Mouse (Mus musculus): ENCODE measurements around the gene Abhd10. TPM values are rescaled to one million over a fixed set of nuclear protein-coding genes. Genes with fewer than 3 reads are reported as not detected.

The Abhd10 gene
- polyA plus RNA-seq, 1 experiment from 2014 or later: 27.4 TPM

GRCm38 (mm10) chr16:45767853-45768640, 25.3 kb upstream of the Abhd10 start:
- H3K27me3 ChIP-seq (replicated peaks; ENCODE audit: control insufficient read depth, insufficient read depth, low read length): no peaks in the 10 kb centered on the region

GRCm38 (mm10) chr16:45767434-45767833, 24.7 kb upstream of the Abhd10 start:
- no peaks in the 10 kb centered on the region for H3K27me3 ChIP-seq (replicated peaks; ENCODE audit: control insufficient read depth, insufficient read depth, low read length)
- WGBS: 52% methylated on average over 4 of the region's 4 CpGs
- H3K27ac ChIP-seq (replicated peaks; ENCODE audit: low read depth, low read length): peak overlapping the region; percentile 39; the same call in 1 of the 2 replicates
- no peak overlapping the region for H3K4me2 ChIP-seq (ENCODE audit: low read depth, low read length)
- no peaks in the 10 kb centered on the region for H3K4me1 ChIP-seq (ENCODE audit: control insufficient read depth, insufficient read depth, low read length)
- ATAC-seq (ENCODE audit: low read depth) (peak; percentile 53; the same call in 1 of the 2 replicates), DNase-seq (ENCODE audit: low spot score) (peak; percentile 68)
- no peaks in the 10 kb centered on the region for H3K9me3 ChIP-seq (ENCODE audit: control insufficient read depth, low read length)
- H3K4me3 ChIP-seq (ENCODE audit: low read depth, low read length): no peak overlapping the region
- no peak overlapping the region for H3K9ac ChIP-seq (ENCODE audit: low read depth, low read length)
- peaks cover 62% of the 10 kb centered on the region for H3K36me3 ChIP-seq (ENCODE audit: control insufficient read depth, insufficient read depth, low read length)

More at GRCm38 (mm10) chr16:45767853-45768640, 25.3 kb upstream of the Abhd10 start:
- H3K4me2 ChIP-seq (ENCODE audit: low read depth, low read length): no peak overlapping the region
- no peaks in the 10 kb centered on the region for H3K9me3 ChIP-seq (ENCODE audit: control insufficient read depth, low read length)
- 67% methylated on average over 10 of the region's 10 CpGs for WGBS
- DNase-seq (ENCODE audit: low spot score): no peak
- no peaks in the 10 kb centered on the region for H3K4me1 ChIP-seq (ENCODE audit: control insufficient read depth, insufficient read depth, low read length)
- H3K36me3 ChIP-seq (ENCODE audit: control insufficient read depth, insufficient read depth, low read length): peaks cover 59% of the 10 kb centered on the region
- H3K9ac ChIP-seq (ENCODE audit: low read depth, low read length): no peak overlapping the region
- peak overlapping the region; percentile 39 for H3K27ac ChIP-seq (replicated peaks; ENCODE audit: low read depth, low read length)
- 0 out of 2 replicates have a peak, but pooled peaks have one; percentile 50 for ATAC-seq (ENCODE audit: low read depth)
- H3K4me3 ChIP-seq (ENCODE audit: low read depth, low read length): no peak overlapping the region

- Histone ChIP-seq H3K27me3 (replicated peaks; ENCODE audit: control insufficient read depth, insufficient read depth, low read length) (no peaks in the 10 kb centered on the region), H3K27ac (replicated peaks; ENCODE audit: low read depth, low read length) (no peak overlapping the region), H3K9me3 (ENCODE audit: control insufficient read depth, low read length) (no peaks in the 10 kb centered on the region), H3K4me2 (ENCODE audit: low read depth, low read length) (no peak overlapping the region), H3K4me3 (ENCODE audit: low read depth, low read length) (no peak overlapping the region), H3K36me3 (ENCODE audit: control insufficient read depth, insufficient read depth, low read length) (peaks cover 62% of the 10 kb centered on the region), H3K9ac (ENCODE audit: low read depth, low read length) (no peak overlapping the region), H3K4me1 (ENCODE audit: control insufficient read depth, insufficient read depth, low read length) (no peaks in the 10 kb centered on the region)
- DNase-seq (ENCODE audit: low spot score): no peak
- 74% methylated on average over 7 of the region's 7 CpGs for WGBS
- ATAC-seq (ENCODE audit: low read depth): 0 out of 2 replicates have a peak, but pooled peaks have one; percentile 28
Measured at GRCm38 (mm10) chr16:45765801-45766494, 23.2 kb upstream of the Abhd10 start.

DNA sequence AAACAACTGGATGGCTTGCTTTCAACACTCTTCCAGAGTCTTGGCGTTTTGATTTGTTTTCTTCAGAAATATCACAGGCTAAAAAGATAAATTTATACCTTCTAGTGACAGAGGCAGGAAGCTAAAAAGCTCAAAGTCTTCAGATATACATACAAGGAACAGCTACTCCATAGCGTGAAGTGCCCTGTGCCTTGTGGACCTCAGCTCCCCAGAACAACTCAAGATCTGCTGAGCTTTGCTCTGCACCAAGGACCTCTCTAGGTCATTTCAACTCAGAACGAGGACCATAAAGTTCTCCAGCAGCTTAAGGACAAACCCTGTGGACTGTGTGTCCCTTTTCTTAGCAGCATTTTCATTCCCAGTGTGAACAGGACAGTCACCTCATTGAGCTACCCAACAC, 22.3 kb upstream of the Abhd10 start:
- no peak for ATAC-seq (ENCODE audit: low read depth)
- Histone ChIP-seq H3K4me3 (ENCODE audit: low read depth, low read length) (no peak overlapping the region), H3K27me3 (replicated peaks; ENCODE audit: control insufficient read depth, insufficient read depth, low read length) (no peaks in the 10 kb centered on the region), H3K4me2 (ENCODE audit: low read depth, low read length) (no peak overlapping the region), H3K9ac (ENCODE audit: low read depth, low read length) (no peak overlapping the region), H3K36me3 (ENCODE audit: control insufficient read depth, insufficient read depth, low read length) (peaks cover 62% of the 10 kb centered on the region), H3K27ac (replicated peaks; ENCODE audit: low read depth, low read length) (no peak overlapping the region), H3K4me1 (ENCODE audit: control insufficient read depth, insufficient read depth, low read length) (no peaks in the 10 kb centered on the region), H3K9me3 (ENCODE audit: control insufficient read depth, low read length) (no peaks in the 10 kb centered on the region)
- WGBS: 86% methylated on average over 3 of the region's 3 CpGs
- DNase-seq (ENCODE audit: low spot score): no peak

GRCm38 (mm10) chr16:45762859-45763505, 20.2 kb upstream of the Abhd10 start:
- H3K4me3 ChIP-seq (ENCODE audit: low read depth, low read length): no peak overlapping the region
- H3K27me3 ChIP-seq (replicated peaks; ENCODE audit: control insufficient read depth, insufficient read depth, low read length): no peaks in the 10 kb centered on the region
- no peaks in the 10 kb centered on the region for H3K4me1 ChIP-seq (ENCODE audit: control insufficient read depth, insufficient read depth, low read length)
- H3K9me3 ChIP-seq (ENCODE audit: control insufficient read depth, low read length): no peaks in the 10 kb centered on the region
- 0 out of 2 replicates have a peak overlapping the region, but pooled peaks have one; percentile 18 for H3K27ac ChIP-seq (replicated peaks; ENCODE audit: low read depth, low read length)
- peaks cover 61% of the 10 kb centered on the region for H3K36me3 ChIP-seq (ENCODE audit: control insufficient read depth, insufficient read depth, low read length)
- DNase-seq (ENCODE audit: low spot score) (peak; percentile 46), ATAC-seq (ENCODE audit: low read depth) (no peak)
- no peak overlapping the region for H3K4me2 ChIP-seq (ENCODE audit: low read depth, low read length)
- 57% methylated on average over 13 of the region's 13 CpGs for WGBS
- no peak overlapping the region for H3K9ac ChIP-seq (ENCODE audit: low read depth, low read length)

DNA sequence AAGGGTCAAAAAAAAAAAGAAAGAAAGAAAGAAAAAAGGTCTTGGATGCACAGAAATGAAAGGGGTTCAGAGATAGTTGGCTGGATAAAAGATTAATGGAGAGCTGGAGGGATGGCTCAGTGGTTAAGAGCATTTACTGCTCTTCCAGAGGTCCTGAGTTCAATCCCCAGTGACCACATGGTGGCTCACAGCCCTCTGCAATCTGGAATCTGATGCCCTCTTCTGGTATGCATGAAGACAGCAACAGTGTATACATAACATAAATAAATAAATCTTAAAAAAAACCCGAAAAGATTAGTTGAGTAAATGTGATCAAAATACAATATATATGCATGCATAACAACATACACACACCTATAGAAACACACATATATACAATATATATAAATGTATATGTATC, 18.7 kb upstream of the Abhd10 start:
- DNase-seq (ENCODE audit: low spot score) (no peak), ATAC-seq (ENCODE audit: low read depth) (no peak)
- Histone ChIP-seq H3K27me3 (replicated peaks; ENCODE audit: control insufficient read depth, insufficient read depth, low read length) (no peaks in the 10 kb centered on the region), H3K9ac (ENCODE audit: low read depth, low read length) (no peak overlapping the region), H3K4me3 (ENCODE audit: low read depth, low read length) (no peak overlapping the region), H3K9me3 (ENCODE audit: control insufficient read depth, low read length) (no peaks in the 10 kb centered on the region), H3K27ac (replicated peaks; ENCODE audit: low read depth, low read length) (no peak overlapping the region), H3K36me3 (ENCODE audit: control insufficient read depth, insufficient read depth, low read length) (peaks cover 66% of the 10 kb centered on the region), H3K4me2 (ENCODE audit: low read depth, low read length) (no peak overlapping the region), H3K4me1 (ENCODE audit: control insufficient read depth, insufficient read depth, low read length) (no peaks in the 10 kb centered on the region)
- WGBS: 80% methylated on average over 1 of the region's 1 CpGs

- 89% methylated on average over 9 of the region's 9 CpGs for WGBS
- Histone ChIP-seq H3K27ac (replicated peaks; ENCODE audit: low read depth, low read length) (no peak overlapping the region), H3K27me3 (replicated peaks; ENCODE audit: control insufficient read depth, insufficient read depth, low read length) (no peaks in the 10 kb centered on the region), H3K4me2 (ENCODE audit: low read depth, low read length) (no peak overlapping the region), H3K4me3 (ENCODE audit: low read depth, low read length) (no peak overlapping the region), H3K9ac (ENCODE audit: low read depth, low read length) (no peak overlapping the region), H3K36me3 (ENCODE audit: control insufficient read depth, insufficient read depth, low read length) (peaks cover 61% of the 10 kb centered on the region), H3K9me3 (ENCODE audit: control insufficient read depth, low read length) (no peaks in the 10 kb centered on the region), H3K4me1 (ENCODE audit: control insufficient read depth, insufficient read depth, low read length) (no peaks in the 10 kb centered on the region)
- no peak for DNase-seq (ENCODE audit: low spot score)
- no peak for ATAC-seq (ENCODE audit: low read depth)
Measured at GRCm38 (mm10) chr16:45758726-45759269, 16.0 kb upstream of the Abhd10 start.

GRCm38 (mm10) chr16:45757421-45758078, 14.8 kb upstream of the Abhd10 start:
- WGBS: 84% methylated on average over 12 of the region's 12 CpGs
- Histone ChIP-seq H3K27me3 (replicated peaks; ENCODE audit: control insufficient read depth, insufficient read depth, low read length) (no peaks in the 10 kb centered on the region), H3K4me1 (ENCODE audit: control insufficient read depth, insufficient read depth, low read length) (no peaks in the 10 kb centered on the region), H3K9ac (ENCODE audit: low read depth, low read length) (no peak overlapping the region), H3K36me3 (ENCODE audit: control insufficient read depth, insufficient read depth, low read length) (peaks cover 49% of the 10 kb centered on the region), H3K4me2 (ENCODE audit: low read depth, low read length) (no peak overlapping the region), H3K9me3 (ENCODE audit: control insufficient read depth, low read length) (no peaks in the 10 kb centered on the region), H3K27ac (replicated peaks; ENCODE audit: low read depth, low read length) (peak overlapping the region; percentile 52; the same call in 1 of the 2 replicates), H3K4me3 (ENCODE audit: low read depth, low read length) (no peak overlapping the region)
- peak; percentile 29 for DNase-seq (ENCODE audit: low spot score)
- no peak for ATAC-seq (ENCODE audit: low read depth)

All from embryonic facial prominence, embryonic 14.5 days (tissue).